Mouse (Mus musculus) adrenal gland, adult 18-20 months (tissue): ENCODE data around the gene Ppp3r1. TPM values are rescaled to one million over a fixed set of nuclear protein-coding genes. Genes with fewer than 3 reads are reported as not detected.

Experiments used
- DNase-seq, 2 experiments: peaks; one replicate each; pipeline ENCODE4 v3.0.0; 2021 to 2022; ENCODE audit warnings: low spot score in 2 of 2
- long read RNA-seq, 2 experiments: library from polyadenylated mRNA; stranded (forward); transcript quantifications; one replicate each; pipeline ENCODE4 v2.0.0; 2021
- total RNA-seq, 2 experiments: library from RNA; stranded (reverse); gene quantifications; 1 replicate in 1 of 2; 2 replicates in 1 of 2; pipeline ENCODE4 v1.2.3; 2021

Ppp3r1 gene
- 100 to 1,000 TPM in 1 of 2 experiments, 10 to 100 TPM in 1; 79.9 to 106 TPM for total RNA-seq
- long read RNA-seq, experiment 1, transcript Ppp3r1-201 (6 exons, 2,859 nt), result major isoform, 46 of 49 reads
- long read RNA-seq, experiment 1, partial matches to known transcripts, result 2 of 49 reads
- long read RNA-seq, experiment 1, other reads (novel, unspliced or antisense), result 1 of 49 reads
- long read RNA-seq, experiment 2, transcript Ppp3r1-201 (6 exons, 2,859 nt), result major isoform, 48 of 56 reads
- long read RNA-seq, experiment 2, partial matches to known transcripts, result 5 of 56 reads
- long read RNA-seq, experiment 2, other reads (novel, unspliced or antisense), result 3 of 56 reads

- DNase-seq, result peak; percentile 98 to 99
Measured at GRCm38 (mm10) chr11:17158858-17159737, at the start of gene Ppp3r1. Gene Ppp3r1 (plus strand): TSS chr11:17159263.

- DNase-seq, result no peak
Measured at GRCm38 (mm10) chr11:17112419-17113090, 46.5 kb upstream of the Ppp3r1 start.

GRCm38 (mm10) chr11:17126418-17126817, 32.6 kb upstream of the Ppp3r1 start:
- DNase-seq, result no peak

GRCm38 (mm10) chr11:17135638-17136037, 23.4 kb upstream of the Ppp3r1 start:
- DNase-seq, result no peak

GRCm38 (mm10) chr11:17138306-17139033, 20.6 kb upstream of the Ppp3r1 start:
- DNase-seq, result no peak

DNA sequence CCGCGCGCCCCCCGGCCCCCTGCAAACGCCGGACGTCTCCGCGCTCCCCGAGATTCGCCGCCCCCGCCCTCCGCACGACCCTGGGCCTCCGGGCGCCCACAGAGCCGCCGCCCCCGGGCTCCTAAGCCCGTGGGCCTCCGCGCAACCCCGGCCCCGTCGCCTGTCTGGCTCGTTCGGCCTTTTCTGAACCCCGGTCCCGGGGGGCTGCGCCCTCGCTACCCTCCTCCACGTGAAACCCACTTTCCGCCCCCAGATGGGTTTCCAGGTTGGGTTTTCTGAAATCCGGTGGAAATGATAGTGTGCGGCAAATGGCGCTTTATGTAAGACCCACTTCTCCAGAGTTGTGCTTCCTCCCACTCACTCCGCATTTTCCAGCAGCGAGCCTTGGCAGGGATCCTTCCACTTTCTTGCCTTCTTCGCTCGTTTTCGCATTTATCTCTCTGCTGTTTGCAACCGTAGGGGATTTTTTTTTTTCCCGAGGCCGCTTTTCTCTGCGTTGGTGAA, 727 bp downstream of the Ppp3r1 start:
- peak; percentile 52 to 55 for DNase-seq

- peak in 1 of 2 experiments; percentile 16 for DNase-seq
Measured at GRCm38 (mm10) chr11:17160242-17160641, 1.2 kb downstream of the Ppp3r1 start.

DNA sequence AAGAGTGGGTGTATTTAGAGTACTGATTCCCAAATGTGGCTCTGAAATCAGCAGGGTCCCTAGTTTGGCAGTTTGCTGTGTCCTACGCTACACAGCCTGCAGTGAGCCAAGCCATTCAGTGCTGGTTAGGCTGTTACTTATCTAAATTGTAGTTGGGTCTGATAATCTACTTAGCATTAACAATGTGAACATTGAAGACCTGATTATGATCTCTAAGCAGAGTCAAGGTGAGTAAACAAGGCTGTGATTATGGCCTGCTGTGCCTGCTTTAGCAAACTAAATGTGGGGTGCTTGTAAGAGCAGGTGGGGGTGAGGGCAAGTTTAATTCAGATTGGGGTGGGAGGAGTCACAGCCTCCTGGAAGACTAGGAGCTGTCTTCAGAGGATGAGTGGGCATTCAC, 4.9 kb downstream of the Ppp3r1 start:
- DNase-seq, result no peak

GRCm38 (mm10) chr11:17166627-17167026, 7.6 kb downstream of the Ppp3r1 start:
- DNase-seq, result no peak

- no peak for DNase-seq
Measured at GRCm38 (mm10) chr11:17169262-17169661, 10.2 kb downstream of the Ppp3r1 start.

- no peak for DNase-seq
Measured at GRCm38 (mm10) chr11:17170938-17171729, 12.1 kb downstream of the Ppp3r1 start.

DNA sequence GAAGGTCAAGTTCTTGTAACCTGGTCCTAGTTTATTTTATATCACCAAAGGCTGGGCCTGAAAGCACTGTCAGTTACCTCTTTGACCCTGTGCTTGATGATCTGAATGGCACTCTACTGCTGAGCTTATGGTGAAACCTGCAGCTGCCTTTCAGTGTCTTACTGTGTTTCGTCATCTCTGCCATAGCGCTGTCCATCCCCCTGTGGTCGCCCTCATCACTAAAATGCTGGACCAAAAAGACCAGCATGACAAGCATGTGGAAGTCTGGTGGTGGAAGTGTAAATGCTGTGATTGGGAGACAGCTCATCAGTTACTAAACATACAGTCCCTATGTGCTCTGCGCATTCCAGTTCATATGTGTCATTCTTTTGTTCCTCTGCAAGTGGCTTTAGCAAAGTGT, 13.2 kb downstream of the Ppp3r1 start:
- DNase-seq, result no peak

- no peak for DNase-seq
Measured at GRCm38 (mm10) chr11:17176638-17177037, 17.6 kb downstream of the Ppp3r1 start.

GRCm38 (mm10) chr11:17180753-17181152, 21.7 kb downstream of the Ppp3r1 start:
- no peak for DNase-seq

GRCm38 (mm10) chr11:17181807-17182206, 22.7 kb downstream of the Ppp3r1 start, which contains the start of gene Wdr92:
Gene Wdr92 (plus strand): TSS chr11:17182107.
- DNase-seq, result no peak

- no peak for DNase-seq
Measured at GRCm38 (mm10) chr11:17183165-17183564, 24.1 kb downstream of the Ppp3r1 start.

GRCm38 (mm10) chr11:17187649-17188048, 28.6 kb downstream of the Ppp3r1 start:
- DNase-seq, result no peak

DNA sequence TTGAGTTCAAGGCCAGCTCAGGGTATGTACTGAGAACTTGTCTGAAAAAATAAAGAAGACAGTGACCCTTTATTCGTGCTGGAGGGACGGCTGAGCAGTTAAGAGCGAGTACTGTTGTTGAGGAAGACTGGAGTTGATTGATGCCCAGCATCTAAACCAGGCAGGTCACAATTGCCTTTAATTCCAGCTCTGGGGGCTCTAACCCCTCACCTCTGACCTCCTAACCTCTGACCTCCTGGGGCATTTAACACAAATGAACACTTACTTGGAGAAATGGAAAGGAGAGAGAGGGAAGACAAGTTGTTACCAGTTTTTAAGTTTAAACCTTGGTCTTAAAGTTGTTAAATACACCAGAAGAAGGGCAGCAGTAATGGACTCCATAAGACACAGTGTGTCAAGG, 29.7 kb downstream of the Ppp3r1 start:
- DNase-seq, result no peak

DNA sequence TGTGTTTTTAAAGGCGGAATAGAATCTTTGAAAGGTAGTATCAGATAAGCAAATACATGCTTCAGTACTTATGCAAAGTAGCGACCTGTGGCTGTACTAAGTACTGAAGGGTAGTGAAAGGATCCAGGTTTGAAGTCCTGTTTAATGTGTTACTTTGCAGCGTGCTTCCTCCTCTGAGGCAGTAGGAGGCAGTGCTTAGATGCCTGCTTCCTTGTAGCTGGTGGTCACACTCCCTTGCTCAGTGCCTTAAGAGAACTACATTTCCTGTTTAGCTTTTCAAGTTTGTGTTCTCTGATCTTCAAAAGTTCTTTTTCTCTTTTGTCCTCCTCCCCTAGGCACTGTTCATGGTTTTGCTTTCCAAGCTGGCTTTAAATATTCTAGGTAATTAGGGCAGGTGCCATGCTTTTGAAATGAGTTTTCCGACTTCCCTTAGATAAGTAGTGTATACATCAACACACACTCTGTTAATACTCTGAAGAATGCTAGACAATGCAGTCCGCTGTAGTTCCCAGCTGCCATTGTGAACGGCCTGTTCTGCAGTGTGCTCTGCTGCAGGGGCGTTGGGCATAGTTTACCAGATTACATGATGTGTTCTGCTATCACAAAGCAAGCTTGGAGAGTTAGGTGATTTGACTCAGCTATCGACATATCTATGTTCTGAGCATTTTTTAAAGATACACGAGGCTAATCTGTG, 33.2 kb downstream of the Ppp3r1 start:
- DNase-seq, result no peak
